Mouse (Mus musculus) urinary bladder, postnatal 10 days (tissue): ENCODE results near the gene Cmip.

Experiments
- DNase-seq: peaks from one replicate; pipeline ENCODE4 v3.0.0; 2022; ENCODE audit warnings: low spot score

Cmip gene

GRCm38 (mm10) chr8:117294812-117295211, 37.9 kb downstream of the Cmip start:
- no peak for DNase-seq

- DNase-seq: no peak
Observed at GRCm38 (mm10) chr8:117297913-117298518, 41.2 kb downstream of the Cmip start.

- DNase-seq: no peak
Observed at GRCm38 (mm10) chr8:117299204-117299603, 42.3 kb downstream of the Cmip start.

- no peak for DNase-seq
Observed at GRCm38 (mm10) chr8:117300188-117300587, 43.3 kb downstream of the Cmip start.

GRCm38 (mm10) chr8:117301457-117302041, 44.7 kb downstream of the Cmip start:
- no peak for DNase-seq

- no peak for DNase-seq
Observed at GRCm38 (mm10) chr8:117302072-117302471, 45.2 kb downstream of the Cmip start.

GRCm38 (mm10) chr8:117303666-117304065, 46.8 kb downstream of the Cmip start:
- no peak for DNase-seq

DNA sequence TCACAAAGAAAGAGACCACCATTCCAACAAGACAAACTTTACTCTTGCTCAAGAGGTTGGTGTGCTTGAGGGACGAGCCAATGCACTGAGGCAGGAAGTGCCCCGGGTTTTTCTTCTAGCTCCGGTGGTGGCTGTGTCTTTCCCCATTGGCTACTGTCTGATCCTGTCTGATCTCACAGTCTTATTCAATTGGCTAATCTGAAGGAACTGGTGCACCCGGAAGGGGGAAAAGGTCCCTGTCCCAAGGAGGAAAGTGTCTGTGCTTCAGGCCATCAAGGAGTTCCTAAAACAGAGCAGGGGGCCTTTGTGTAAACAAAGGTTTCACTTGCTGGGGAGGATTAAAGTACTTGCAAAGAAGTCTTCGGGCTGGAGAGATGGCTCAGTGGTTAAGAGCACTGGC, 48.5 kb downstream of the Cmip start:
- DNase-seq: no peak

- no peak for DNase-seq
Observed at GRCm38 (mm10) chr8:117306756-117307155, 49.9 kb downstream of the Cmip start.

DNA sequence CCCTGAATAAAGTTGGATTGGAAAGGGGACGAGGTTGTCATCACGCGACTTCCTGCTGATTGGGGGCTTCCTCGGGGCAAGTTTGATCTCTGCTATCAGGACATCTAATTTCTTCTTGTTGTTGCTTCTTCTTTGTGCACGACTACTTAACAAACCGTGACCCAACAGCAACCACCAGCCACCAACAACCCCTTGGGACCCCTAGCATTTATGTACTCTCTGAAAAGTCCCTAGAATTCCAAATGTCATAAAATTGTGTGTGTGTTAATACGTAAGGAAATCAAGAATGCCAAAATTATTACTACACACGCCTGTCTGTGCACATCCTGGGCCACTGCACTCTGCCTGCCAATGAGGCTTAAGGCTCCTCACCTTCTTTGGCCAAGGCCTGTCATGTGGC, 50.4 kb downstream of the Cmip start:
- no peak for DNase-seq

DNA sequence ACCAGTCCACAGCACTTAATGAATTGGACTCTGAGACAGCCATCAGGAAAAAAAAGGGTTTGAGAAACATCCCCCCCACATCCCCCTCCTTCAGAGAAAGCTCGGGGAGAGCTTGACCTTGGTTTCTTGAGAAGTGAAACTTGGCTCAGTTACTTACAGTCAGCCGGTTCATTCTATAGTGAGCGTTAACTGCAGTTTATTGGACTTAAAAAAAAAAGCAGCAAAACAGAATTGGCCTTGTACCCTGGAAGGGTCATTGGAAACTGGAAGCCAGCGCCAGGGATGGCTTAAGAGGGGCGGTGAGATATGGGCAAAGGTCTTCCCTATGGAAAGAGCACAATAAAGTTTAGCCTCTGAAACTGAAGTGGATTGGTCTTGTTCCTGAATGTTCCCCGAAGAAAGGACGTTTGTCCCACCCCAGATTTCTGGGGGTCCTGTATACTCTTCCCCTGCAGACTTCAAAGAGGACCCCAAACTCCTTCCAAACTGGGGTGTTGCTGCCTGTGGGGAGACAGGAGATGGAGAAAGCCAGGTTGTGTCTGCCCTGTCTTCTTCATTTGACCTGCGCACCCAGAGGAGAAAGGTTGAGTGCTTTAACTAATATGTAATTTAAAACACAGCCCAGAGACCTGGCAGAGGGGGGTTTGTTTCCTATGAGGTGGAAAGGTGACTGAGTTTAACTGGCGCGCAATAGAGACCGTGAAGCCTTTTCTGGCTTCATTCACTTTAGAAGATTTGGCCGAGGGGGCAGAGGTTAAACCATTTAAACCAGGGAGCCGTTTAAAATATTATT, 51.6 kb downstream of the Cmip start:
- no peak for DNase-seq

GRCm38 (mm10) chr8:117309653-117310274, 52.9 kb downstream of the Cmip start:
- DNase-seq: no peak

GRCm38 (mm10) chr8:117310961-117311561, 54.2 kb downstream of the Cmip start:
- DNase-seq: no peak

GRCm38 (mm10) chr8:117314308-117314953, 57.6 kb downstream of the Cmip start:
- no peak for DNase-seq

DNA sequence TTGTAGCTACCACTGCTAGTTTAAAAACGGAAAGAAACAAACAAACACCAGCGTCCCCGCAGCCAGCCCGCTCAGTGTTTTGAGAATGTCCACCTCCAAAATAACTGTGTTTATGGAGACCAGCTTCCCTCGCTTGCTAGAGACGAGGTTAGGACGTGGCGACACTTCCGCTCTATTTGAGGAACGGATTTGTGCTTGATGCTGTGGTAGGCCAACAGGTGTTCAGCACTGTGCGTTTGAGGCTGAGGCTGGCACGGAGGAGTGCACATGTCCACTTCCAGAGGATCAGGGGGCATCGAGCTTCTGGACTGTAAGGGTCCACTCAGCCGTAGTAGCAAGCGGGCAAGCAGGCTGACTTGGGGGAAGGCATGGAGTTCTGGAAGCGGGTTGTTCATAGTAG, 58.9 kb downstream of the Cmip start:
- no peak for DNase-seq

- DNase-seq: no peak
Observed at GRCm38 (mm10) chr8:117317478-117317877, 60.6 kb downstream of the Cmip start.

GRCm38 (mm10) chr8:117318911-117319826, 62.3 kb downstream of the Cmip start:
- DNase-seq: no peak

DNA sequence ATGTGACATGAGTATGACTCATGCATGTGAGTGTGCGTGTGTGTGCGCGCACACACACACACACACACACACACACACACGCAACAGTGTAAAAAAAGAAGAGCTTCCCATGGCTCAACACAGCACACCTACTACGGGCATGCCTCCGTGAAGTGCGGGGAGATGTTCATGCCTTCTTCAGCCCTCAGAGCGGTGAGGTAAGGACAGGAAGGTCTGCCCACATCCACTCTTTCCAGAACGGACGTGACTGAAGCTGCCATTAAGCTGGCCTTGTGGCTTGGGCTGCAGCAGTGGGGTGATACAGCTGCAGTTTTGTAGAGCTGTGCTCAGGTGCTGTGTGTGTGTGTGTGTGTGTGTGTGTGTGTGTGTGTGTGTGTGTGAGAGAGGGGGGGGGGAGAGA, 63.8 kb downstream of the Cmip start:
- no peak for DNase-seq

DNA sequence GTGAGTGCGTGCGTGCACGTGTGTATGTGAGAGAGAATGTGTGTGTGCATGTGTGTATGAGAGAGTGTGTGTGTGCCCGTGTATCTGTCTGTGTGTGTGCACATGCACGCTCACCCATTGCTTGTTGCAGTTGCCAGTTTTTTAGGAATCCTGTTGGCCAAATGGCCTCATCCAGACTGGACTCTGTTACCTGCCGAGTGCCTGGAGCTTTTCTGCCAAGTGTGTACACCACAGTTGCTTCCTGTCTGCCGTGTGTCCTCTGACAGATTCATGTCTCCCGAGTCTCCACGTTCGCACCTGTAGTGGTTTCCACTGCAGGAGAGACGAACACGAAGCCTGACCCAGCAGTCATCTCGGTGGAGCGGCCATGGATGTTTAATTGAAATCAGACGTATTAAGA, 64.4 kb downstream of the Cmip start:
- DNase-seq: no peak

GRCm38 (mm10) chr8:117322021-117322420, 65.2 kb downstream of the Cmip start:
- no peak for DNase-seq
